Mouse (Mus musculus): ENCODE results near the gene Trim28. TPM values are rescaled to one million over a fixed set of nuclear protein-coding genes. Genes with fewer than 3 reads are reported as not detected.
A peak's percentile ranks its signal among the peaks of the same experiment; 100 is the strongest.

The Trim28 gene
- total RNA-seq, 2 experiments from 2014 or later: 62.1 to 63.2 TPM

- intact Hi-C loops (cut with DNase I): no loop called here
- DNase-seq: no peak
Observed at GRCm38 (mm10) chr7:12995862-12996261, 3.1 kb upstream of the Trim28 start.

- intact Hi-C loops (cut with DNase I): no loop called here
- DNase-seq: no peak
Observed at GRCm38 (mm10) chr7:12997230-12997629, 1.7 kb upstream of the Trim28 start.

GRCm38 (mm10) chr7:12998053-12998452 lies 861 bp upstream of the Trim28 start, which contains the start of gene Slc27a5:
Gene Slc27a5, minus strand, starts transcription at chr7:12998192.
- intact Hi-C loops (cut with DNase I): no loop called here
- DNase-seq: no peak

- intact Hi-C loops (cut with DNase I): no loop called here
Observed at GRCm38 (mm10) chr7:13001584-13001983, 2.7 kb downstream of the Trim28 start.

GRCm38 (mm10) chr7:13003380-13003779 lies 4.5 kb downstream of the Trim28 start:
- intact Hi-C loops (cut with DNase I): no loop called here
- DNase-seq: no peak

More at GRCm38 (mm10) chr7:13001584-13001983, 2.7 kb downstream of the Trim28 start:
- DNase-seq: no peak

- no peak for DNase-seq
- intact Hi-C loops (cut with DNase I): loop anchor here (5.0 kb wide), 1 partner anchor 99 kb away; no protein-coding TSS in a partner anchor
Observed at GRCm38 (mm10) chr7:13006011-13006410, 7.1 kb downstream of the Trim28 start.

- no peak for DNase-seq
- intact Hi-C loops (cut with DNase I): loop anchor here (5.0 kb wide), 1 partner anchor 99 kb away; no protein-coding TSS in a partner anchor
Observed at GRCm38 (mm10) chr7:13006531-13006930, 7.6 kb downstream of the Trim28 start.

GRCm38 (mm10) chr7:13007341-13008092 lies 8.6 kb downstream of the Trim28 start:
- intact Hi-C loops (cut with DNase I): loop anchor here (2.0 to 5.0 kb wide), 3 partner anchors 29 to 100 kb away; no protein-coding TSS in a partner anchor
- no peak for DNase-seq

- intact Hi-C loops (cut with DNase I): loop anchor here (2.0 to 5.0 kb wide), 3 partner anchors 31 to 102 kb away; no protein-coding TSS in a partner anchor
Observed at GRCm38 (mm10) chr7:13009143-13010004, 10.5 kb downstream of the Trim28 start.

GRCm38 (mm10) chr7:13010005-13010908 lies 11.3 kb downstream of the Trim28 start, which contains the start of gene Zbtb45:
Gene Zbtb45, minus strand, starts transcription at chr7:13010034.
- intact Hi-C loops (cut with DNase I): no loop called here
- DNase-seq: no peak

More at GRCm38 (mm10) chr7:13009143-13010004, 10.5 kb downstream of the Trim28 start:
- DNase-seq: peak; percentile 86 to 95

GRCm38 (mm10) chr7:13013671-13014070 lies 14.8 kb downstream of the Trim28 start:
- DNase-seq: no peak
- intact Hi-C loops (cut with DNase I): no loop called here

GRCm38 (mm10) chr7:13014275-13014839 lies 15.4 kb downstream of the Trim28 start:
- no peak for DNase-seq
- intact Hi-C loops (cut with DNase I): no loop called here

- intact Hi-C loops (cut with DNase I): no loop called here
- DNase-seq: no peak
Observed at GRCm38 (mm10) chr7:13015217-13015616, 16.3 kb downstream of the Trim28 start.

- intact Hi-C loops (cut with DNase I): no loop called here
Observed at GRCm38 (mm10) chr7:13022773-13023535, 24.0 kb downstream of the Trim28 start.

GRCm38 (mm10) chr7:13023928-13024731 lies 25.2 kb downstream of the Trim28 start:
- intact Hi-C loops (cut with DNase I): no loop called here
- DNase-seq: peak; percentile 87 to 97

More at GRCm38 (mm10) chr7:13022773-13023535, 24.0 kb downstream of the Trim28 start:
- DNase-seq: peak in 1 of 2 experiments; percentile 34

- peak; percentile 40 to 55 for DNase-seq
- intact Hi-C loops (cut with DNase I): no loop called here
Observed at GRCm38 (mm10) chr7:13024805-13025204, 25.9 kb downstream of the Trim28 start.

GRCm38 (mm10) chr7:13025511-13026112 lies 26.7 kb downstream of the Trim28 start:
- intact Hi-C loops (cut with DNase I): no loop called here
- DNase-seq: no peak

Data from gastrocnemius, postnatal 36 days (tissue).